Mouse (Mus musculus): ENCODE measurements at regions not wholly inside any gene's neighbourhood (a gene's known extent, or its start where the extent isn't known, plus 50 kb on each side); places are given as distances from the start of the nearest gene placed in this dataset.

DNA sequence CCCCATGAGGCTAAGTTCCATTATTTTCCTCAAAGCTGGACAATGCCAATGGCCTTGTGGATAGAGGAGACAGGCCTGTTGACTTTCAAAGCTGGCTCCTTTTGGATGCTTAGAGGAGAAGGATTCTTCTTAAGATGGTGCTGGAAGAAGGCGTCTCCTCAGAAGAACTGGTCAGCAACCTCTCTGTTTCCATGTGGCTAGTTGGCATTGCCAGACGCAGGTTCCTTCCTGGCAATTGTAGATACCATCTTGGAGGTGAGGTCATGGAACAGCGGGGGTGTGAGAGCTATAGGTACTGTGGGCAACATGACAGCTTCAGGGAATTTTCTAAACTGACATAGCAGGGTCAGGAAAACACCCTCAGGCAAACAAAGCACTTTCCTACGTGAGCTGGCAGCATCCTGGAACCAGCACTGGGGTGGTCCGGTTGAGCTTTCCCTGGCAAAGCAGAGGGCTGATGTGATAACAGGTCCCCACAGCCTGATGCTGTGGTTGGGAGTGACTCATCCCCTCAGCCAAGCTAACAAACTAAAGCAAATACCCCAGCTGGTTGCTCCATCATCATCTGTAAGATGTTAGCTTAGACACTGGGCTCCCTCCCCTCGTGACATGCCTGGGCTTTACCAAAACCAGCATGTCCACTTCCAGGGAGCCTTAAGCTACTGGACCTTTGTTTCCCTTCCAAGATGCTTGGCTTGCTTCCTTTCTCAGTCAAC, 348.5 kb downstream of the Gm49356 start:
- Histone ChIP-seq H3K36me3 (ENCODE audit: control insufficient read depth, insufficient read depth, low read length) (no peaks in the 10 kb centered on the region), H3K27ac (replicated peaks in 1 of 2; ENCODE audit: control insufficient read depth in 1 of 2, insufficient read depth in 1 of 2, low read depth in 2 of 2, low read length in 2 of 2) (no peak overlapping the region), H3K9me3 (ENCODE audit: control insufficient read depth, low read length) (peaks cover 4% of the 10 kb centered on the region; the same call in 1 of the 2 replicates), H3K27me3 (ENCODE audit: control insufficient read depth, insufficient read depth, low read length) (no peaks in the 10 kb centered on the region), H3K9ac (ENCODE audit: low read length) (no peak overlapping the region), H3K4me1 (ENCODE audit: control insufficient read depth in 2 of 2, insufficient read depth in 2 of 2, low read length in 2 of 2) (no peaks in the 10 kb centered on the region), H3K4me3 (ENCODE audit: control insufficient read depth in 1 of 2, insufficient read depth in 1 of 2, low read depth in 1 of 2, low read length in 2 of 2) (no peak overlapping the region), H3K4me2 (ENCODE audit: low read length) (no peak overlapping the region)
- 69% methylated on average over 6 of the region's 6 CpGs for WGBS
- ATAC-seq (ENCODE audit: insufficient number of reproducible peaks, insufficient read depth, low FRiP score, low read depth): no peak

DNA sequence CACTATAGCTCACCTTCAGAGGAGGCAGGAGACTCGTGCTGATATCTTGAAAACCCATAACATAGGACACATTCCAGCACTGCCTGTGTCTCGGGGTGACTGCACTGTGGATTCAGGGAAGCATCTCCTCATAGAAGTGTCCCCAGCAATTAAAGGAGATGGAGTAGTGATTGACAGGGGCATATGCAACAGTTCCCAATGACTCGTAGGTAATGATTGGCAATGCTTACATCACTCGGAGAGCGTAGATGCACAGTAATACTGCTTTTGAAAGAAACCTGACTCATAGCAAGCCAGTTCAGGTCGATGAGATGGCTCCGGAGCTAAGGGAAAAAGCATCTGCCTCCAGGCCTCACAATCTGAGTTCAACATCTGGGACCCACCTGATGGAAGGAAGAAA, 352.7 kb downstream of the Gm49356 start:
- no peak overlapping the region for H3K27ac ChIP-seq (replicated peaks in 1 of 2; ENCODE audit: control insufficient read depth in 1 of 2, insufficient read depth in 1 of 2, low read depth in 2 of 2, low read length in 2 of 2)
- no peaks in the 10 kb centered on the region for H3K36me3 ChIP-seq (ENCODE audit: control insufficient read depth, insufficient read depth, low read length)
- peaks cover 0 to 7% of the 10 kb centered on the region in 2 experiments; a peak in 2 of 4 replicates for H3K4me1 ChIP-seq (ENCODE audit: control insufficient read depth in 2 of 2, insufficient read depth in 2 of 2, low read length in 2 of 2)
- ATAC-seq (ENCODE audit: insufficient number of reproducible peaks, insufficient read depth, low FRiP score, low read depth): no peak
- no peak overlapping the region for H3K9ac ChIP-seq (ENCODE audit: low read length)
- no peaks in the 10 kb centered on the region for H3K27me3 ChIP-seq (ENCODE audit: control insufficient read depth, insufficient read depth, low read length)
- H3K4me3 ChIP-seq (ENCODE audit: control insufficient read depth in 1 of 2, insufficient read depth in 1 of 2, low read depth in 1 of 2, low read length in 2 of 2): no peak overlapping the region
- 77% methylated on average over 7 of the region's 7 CpGs for WGBS
- no peaks in the 10 kb centered on the region for H3K9me3 ChIP-seq (ENCODE audit: control insufficient read depth, low read length)
- H3K4me2 ChIP-seq (ENCODE audit: low read length): no peak overlapping the region

DNA sequence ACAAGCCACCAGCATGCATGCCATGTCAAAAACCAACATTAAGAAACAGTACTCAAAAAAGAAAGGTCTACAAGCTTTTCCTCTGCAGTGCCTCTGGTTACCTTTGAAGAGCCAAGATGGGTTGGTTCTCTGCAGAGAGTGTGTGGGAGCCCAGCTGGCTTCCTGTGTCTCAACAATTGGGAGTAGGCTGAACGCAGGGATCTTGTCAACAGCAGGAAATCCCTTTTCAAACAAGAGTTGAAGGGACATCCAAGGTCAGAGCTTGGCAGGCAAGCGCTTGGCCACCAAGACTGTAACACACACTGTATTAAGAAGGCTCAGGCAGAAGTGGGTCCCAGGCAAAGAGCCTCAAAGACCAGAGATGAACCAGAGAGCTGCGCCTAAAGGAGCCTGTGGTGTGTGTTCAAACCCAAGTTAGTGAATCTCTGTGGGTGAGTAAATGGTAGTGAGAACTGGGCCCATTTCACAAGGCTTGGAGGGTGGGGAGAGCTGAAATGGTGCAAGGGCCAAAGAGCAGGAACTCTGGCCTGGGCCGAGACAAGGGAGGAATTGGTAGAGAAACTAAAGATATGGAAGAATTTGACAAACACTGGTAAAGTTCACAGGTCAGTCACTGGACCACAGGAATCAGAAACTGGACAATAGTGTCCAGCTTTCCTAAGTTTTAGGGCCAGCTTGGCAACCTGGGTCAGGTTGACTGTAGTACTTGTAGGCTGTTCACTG, 357.0 kb downstream of the Gm49356 start:
- H3K4me1 ChIP-seq (ENCODE audit: control insufficient read depth in 2 of 2, insufficient read depth in 2 of 2, low read length in 2 of 2): peaks cover 0 to 7% of the 10 kb centered on the region in 2 experiments; a peak in 2 of 4 replicates
- no peaks in the 10 kb centered on the region for H3K36me3 ChIP-seq (ENCODE audit: control insufficient read depth, insufficient read depth, low read length)
- 51% methylated on average over 4 of the region's 4 CpGs for WGBS
- ATAC-seq (ENCODE audit: insufficient number of reproducible peaks, insufficient read depth, low FRiP score, low read depth): no peak
- no peak overlapping the region for H3K4me3 ChIP-seq (ENCODE audit: control insufficient read depth in 1 of 2, insufficient read depth in 1 of 2, low read depth in 1 of 2, low read length in 2 of 2)
- no peaks in the 10 kb centered on the region for H3K9me3 ChIP-seq (ENCODE audit: control insufficient read depth, low read length)
- H3K9ac ChIP-seq (ENCODE audit: low read length): no peak overlapping the region
- peak overlapping the region; percentile 22 to 39; a peak in 1 of 4 replicates for H3K27ac ChIP-seq (replicated peaks in 1 of 2; ENCODE audit: control insufficient read depth in 1 of 2, insufficient read depth in 1 of 2, low read depth in 2 of 2, low read length in 2 of 2)
- no peak overlapping the region for H3K4me2 ChIP-seq (ENCODE audit: low read length)
- H3K27me3 ChIP-seq (ENCODE audit: control insufficient read depth, insufficient read depth, low read length): no peaks in the 10 kb centered on the region

DNA sequence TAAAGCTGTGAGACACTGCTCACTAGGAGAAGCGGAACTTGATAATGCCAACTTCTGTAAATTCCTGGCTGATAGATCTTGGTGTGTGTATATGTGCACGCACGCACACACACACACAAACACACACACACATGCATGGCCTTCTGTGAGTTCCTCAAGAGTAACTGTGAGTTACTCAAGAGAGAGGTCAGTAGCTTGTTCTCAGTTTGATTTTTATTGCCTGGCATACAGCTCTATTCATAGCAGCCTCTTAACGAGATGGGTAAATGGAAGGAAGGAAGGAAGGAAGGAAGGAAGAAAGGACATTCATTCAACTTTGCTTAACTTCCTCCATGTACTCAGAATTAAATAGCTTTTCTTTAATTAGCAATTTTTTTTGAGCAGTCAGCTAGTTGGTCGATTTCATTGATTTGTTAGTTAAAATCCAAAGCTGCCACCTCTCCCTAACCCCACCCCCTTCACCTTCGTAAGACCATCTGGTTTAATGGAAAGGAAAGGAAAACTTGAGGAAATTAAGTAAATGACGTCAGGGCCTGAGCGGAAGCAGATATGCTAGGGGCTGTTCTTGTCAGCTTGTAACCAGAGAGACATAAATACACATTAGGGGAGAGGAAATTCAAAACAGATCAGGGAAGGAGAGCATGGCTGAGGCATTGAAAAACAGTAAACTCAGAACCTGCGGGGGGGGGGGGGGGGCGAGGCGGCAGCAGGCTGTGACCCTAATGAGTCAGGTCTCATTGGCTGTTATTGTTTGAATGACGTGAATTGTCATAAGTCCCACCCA, 359.6 kb downstream of the Gm49356 start:
- H3K9me3 ChIP-seq (ENCODE audit: control insufficient read depth, low read length): no peaks in the 10 kb centered on the region
- H3K4me3 ChIP-seq (ENCODE audit: control insufficient read depth in 1 of 2, insufficient read depth in 1 of 2, low read depth in 1 of 2, low read length in 2 of 2): no peak overlapping the region
- no peak overlapping the region for H3K9ac ChIP-seq (ENCODE audit: low read length)
- ATAC-seq (ENCODE audit: insufficient number of reproducible peaks, insufficient read depth, low FRiP score, low read depth): peak; percentile 43; the same call in 1 of the 2 replicates
- no peaks in the 10 kb centered on the region for H3K36me3 ChIP-seq (ENCODE audit: control insufficient read depth, insufficient read depth, low read length)
- peaks cover 0 to 7% of the 10 kb centered on the region in 2 experiments; a peak in 2 of 4 replicates for H3K4me1 ChIP-seq (ENCODE audit: control insufficient read depth in 2 of 2, insufficient read depth in 2 of 2, low read length in 2 of 2)
- WGBS: 67% methylated on average over 10 of the region's 12 CpGs
- peak overlapping the region in 1 of 2 experiments; percentile 41; a peak in 1 of 4 replicates for H3K27ac ChIP-seq (replicated peaks in 1 of 2; ENCODE audit: control insufficient read depth in 1 of 2, insufficient read depth in 1 of 2, low read depth in 2 of 2, low read length in 2 of 2)
- no peak overlapping the region for H3K4me2 ChIP-seq (ENCODE audit: low read length)
- H3K27me3 ChIP-seq (ENCODE audit: control insufficient read depth, insufficient read depth, low read length): no peaks in the 10 kb centered on the region

- Histone ChIP-seq H3K9ac (ENCODE audit: low read length) (no peak overlapping the region), H3K4me3 (ENCODE audit: control insufficient read depth in 1 of 2, insufficient read depth in 1 of 2, low read depth in 1 of 2, low read length in 2 of 2) (no peak overlapping the region), H3K36me3 (ENCODE audit: control insufficient read depth, insufficient read depth, low read length) (no peaks in the 10 kb centered on the region), H3K4me1 (ENCODE audit: control insufficient read depth in 2 of 2, insufficient read depth in 2 of 2, low read length in 2 of 2) (peaks cover 7% of the 10 kb centered on the region in 2 experiments; a peak in 3 of 4 replicates), H3K9me3 (ENCODE audit: control insufficient read depth, low read length) (no peaks in the 10 kb centered on the region), H3K27ac (replicated peaks in 1 of 2; ENCODE audit: control insufficient read depth in 1 of 2, insufficient read depth in 1 of 2, low read depth in 2 of 2, low read length in 2 of 2) (no peak overlapping the region), H3K27me3 (ENCODE audit: control insufficient read depth, insufficient read depth, low read length) (no peaks in the 10 kb centered on the region), H3K4me2 (ENCODE audit: low read length) (no peak overlapping the region)
- WGBS: 59% methylated on average over 1 of the region's 1 CpGs
- no peak for ATAC-seq (ENCODE audit: insufficient number of reproducible peaks, insufficient read depth, low FRiP score, low read depth)
Measured at GRCm38 (mm10) chr15:59261380-59261779, 372.3 kb downstream of the Gm49356 start.

DNA sequence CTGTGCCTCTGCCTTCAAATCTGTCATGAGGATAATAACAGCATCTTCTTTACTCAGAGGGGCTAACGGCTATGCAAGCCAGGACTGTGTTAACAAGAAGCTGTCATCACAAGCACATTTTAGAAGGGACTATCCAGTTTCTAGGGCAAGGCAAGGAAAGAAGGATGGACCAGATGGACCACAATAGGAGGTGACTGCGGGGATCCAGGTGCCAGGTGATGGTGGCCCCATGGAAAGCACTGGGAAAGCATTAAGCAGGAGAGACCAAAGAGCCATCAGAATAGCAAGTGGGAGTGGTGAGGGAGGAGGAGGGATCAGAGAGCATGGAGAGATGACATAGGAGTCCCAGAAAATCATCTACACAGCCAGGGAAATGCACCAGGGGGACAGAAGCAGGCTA, 373.3 kb downstream of the Gm49356 start:
- Histone ChIP-seq H3K36me3 (ENCODE audit: control insufficient read depth, insufficient read depth, low read length) (no peaks in the 10 kb centered on the region), H3K9me3 (ENCODE audit: control insufficient read depth, low read length) (no peaks in the 10 kb centered on the region), H3K9ac (ENCODE audit: low read length) (no peak overlapping the region), H3K27ac (replicated peaks in 1 of 2; ENCODE audit: control insufficient read depth in 1 of 2, insufficient read depth in 1 of 2, low read depth in 2 of 2, low read length in 2 of 2) (no peak overlapping the region), H3K4me3 (ENCODE audit: control insufficient read depth in 1 of 2, insufficient read depth in 1 of 2, low read depth in 1 of 2, low read length in 2 of 2) (no peak overlapping the region), H3K4me2 (ENCODE audit: low read length) (no peak overlapping the region), H3K27me3 (ENCODE audit: control insufficient read depth, insufficient read depth, low read length) (no peaks in the 10 kb centered on the region), H3K4me1 (ENCODE audit: control insufficient read depth in 2 of 2, insufficient read depth in 2 of 2, low read length in 2 of 2) (peaks cover 7% of the 10 kb centered on the region in 2 experiments; a peak in 3 of 4 replicates)
- WGBS: 73% methylated on average over 2 of the region's 2 CpGs
- ATAC-seq (ENCODE audit: insufficient number of reproducible peaks, insufficient read depth, low FRiP score, low read depth): no peak
